Comparison of ENCODE assay signal across 17 mouse cellular contexts in genomic region chr2:18592221-18592620, GRCm38 (mm10).
A peak's percentile ranks its signal among the peaks of the same experiment; 100 is the strongest.
DNase-seq lines count a peak whose midpoint lies in the region; ATAC-seq lines count a peak whose summit lies in the region.
"Had no signal": no experiment of that assay in that cellular context is flagged by ENCODE, and none has a peak within 500 bp of the region (broad histone marks: within the 10 kb centered on the region; RNA-seq: fewer than 3 reads in every experiment).

No protein-coding gene starts in this region.

- H3K9ac ChIP-seq in kidney, embryonic 15.5 days, result no peak overlapping the region
- H3K9ac ChIP-seq: lung, embryonic 14.5 days; neural tube, embryonic 15.5 days had no signal

- WGBS in kidney, embryonic 15.5 days, result 57% methylated on average over 4 of the region's 4 CpGs

- peaks cover 4% of the 10 kb centered on the region; the same call in 1 of the 2 replicates for H3K27me3 ChIP-seq in kidney, embryonic 15.5 days
- H3K27me3 ChIP-seq: megakaryocyte, embryonic 14.5 days; neural tube, embryonic 15.5 days had no signal

- no peak overlapping the region for H3K4me3 ChIP-seq in kidney, embryonic 15.5 days (replicated peaks)
- H3K4me3 ChIP-seq: gastrocnemius, adult 2 months; layer of hippocampus, adult 2 months; megakaryocyte, embryonic 14.5 days; neural tube, embryonic 15.5 days had no signal

- DNase-seq in CD4-positive, CD25-positive, alpha-beta regulatory T cell, adult 2 months (ENCODE audit: low read depth, low spot score), result peak; percentile 42
- peak; percentile 83 for DNase-seq in R1 (ENCODE audit: low read depth, low spot score)
- DNase-seq in thymus, postnatal 25 days, result peak; percentile 25
- DNase-seq in gastrocnemius, postnatal 25 days, result no peak
- no peak for DNase-seq in layer of hippocampus, postnatal 36 days
- DNase-seq: adrenal gland, postnatal 25 days; cerebellum, adult 9-10 months; gastrocnemius, adult 2 months; heart, postnatal 14 days; lung, embryonic 14.5 days; retina, postnatal 1 day had no signal

- no peaks in the 10 kb centered on the region for H3K9me3 ChIP-seq in kidney, embryonic 15.5 days (replicated peaks)
- H3K9me3 ChIP-seq: megakaryocyte, embryonic 14.5 days; neural tube, embryonic 15.5 days had no signal

- H3K27ac ChIP-seq in kidney, embryonic 15.5 days, result no peak overlapping the region
- H3K27ac ChIP-seq: gastrocnemius, adult 2 months; layer of hippocampus, adult 2 months; neural tube, embryonic 15.5 days had no signal

- no peaks in the 10 kb centered on the region for H3K36me3 ChIP-seq in kidney, embryonic 15.5 days
- H3K36me3 ChIP-seq: neural tube, embryonic 15.5 days had no signal

- ATAC-seq in megakaryocyte progenitor cell, adult 5-6 weeks (replicated peaks; ENCODE audit: poor library complexity), result peak; percentile 83
- no peak for ATAC-seq in kidney, embryonic 15.5 days (replicated peaks; ENCODE audit: low FRiP score)
- ATAC-seq: forebrain, embryonic 16.5 days had no signal

- H3K4me1 ChIP-seq in kidney, embryonic 15.5 days, result no peaks in the 10 kb centered on the region
- H3K4me1 ChIP-seq: neural tube, embryonic 15.5 days had no signal

- H3K4me2 ChIP-seq in kidney, embryonic 15.5 days, result no peak overlapping the region
- H3K4me2 ChIP-seq: lung, embryonic 14.5 days; neural tube, embryonic 15.5 days had no signal

Comparison
In these comparisons a context has a peak if more than half of its experiments do, and no peak if none do; other contexts are left out.
1. DNase-seq: peak in CD4-positive, CD25-positive, alpha-beta regulatory T cell, adult 2 months (single experiment), R1 (single experiment) and thymus, postnatal 25 days (single experiment); none in gastrocnemius, postnatal 25 days (single experiment) and layer of hippocampus, postnatal 36 days (0 of 2).